In genomic region chr4:144947738-144948390, GRCm38 (mm10) we compare ENCODE assay signal across 9 mouse cellular contexts. TPM values are rescaled to one million over a fixed set of nuclear protein-coding genes. Genes with fewer than 3 reads are reported as not detected.
DNase-seq lines count a peak whose midpoint lies in the region; ATAC-seq lines count a peak whose summit lies in the region.
"Had no signal": no experiment of that assay in that cellular context is flagged by ENCODE, and none has a peak within 500 bp of the region (broad histone marks: within the 10 kb centered on the region; RNA-seq: fewer than 3 reads in every experiment).

No protein-coding gene starts in this region.

- DNase-seq in adrenal gland, adult 18-20 months (ENCODE audit: low spot score in 2 of 2), result peak; percentile 66 to 73
- peak; percentile 77 for DNase-seq in gastrocnemius, postnatal 25 days
- peak; percentile 89 for DNase-seq in kidney, adult 8-10 months
- peak; percentile 81 to 88 for DNase-seq in lung, postnatal 4 days
- DNase-seq in frontal cortex, postnatal 36 days (ENCODE audit: low spot score in 2 of 2), result no peak
- no peak for DNase-seq in cerebellum, postnatal 4 days (ENCODE audit: low spot score in 2 of 2)
- no peak for DNase-seq in cerebellum, postnatal 36 days
- DNase-seq: right cerebral cortex, postnatal 4 days had no signal

- no peak for ATAC-seq in inflammation-experienced regulatory T-cells, adult 6 months

RNA-seq across cellular contexts. Expression of gene Dhrs3, which starts 55.2 kb away (rescaled TPM):
- total RNA-seq in adrenal gland, adult 18-20 months (2021), result 100 to 1,000 TPM; 101 to 111 TPM
- total RNA-seq in gastrocnemius, postnatal 25 days (2021), result 10 to 100 TPM; 33.3 to 44.8 TPM
- 100 to 1,000 TPM in 1 of 3 experiments, 10 to 100 TPM in 2; 24.6 to 111 (median 80.4) TPM for polyA plus RNA-seq in inflammation-experienced regulatory T-cells, adult 6 months (2017; shearing (Covaris generic))

Comparison
In these comparisons a context has a peak if more than half of its experiments do, and no peak if none do; other contexts are left out.
1. DNase-seq: peak in adrenal gland, adult 18-20 months (2 of 2), gastrocnemius, postnatal 25 days (single experiment), kidney, adult 8-10 months (2 of 2) and lung, postnatal 4 days (2 of 2); none in frontal cortex, postnatal 36 days (0 of 2), cerebellum, postnatal 4 days (0 of 2) and cerebellum, postnatal 36 days (0 of 2).